Mouse (Mus musculus): Measurements from ENCODE around the gene 4930535I16Rik. TPM values are rescaled to one million over a fixed set of nuclear protein-coding genes. Genes with fewer than 3 reads are reported as not detected.

Gene 4930535I16Rik
- polyA plus RNA-seq, 1 experiment = 0.26 TPM

DNA sequence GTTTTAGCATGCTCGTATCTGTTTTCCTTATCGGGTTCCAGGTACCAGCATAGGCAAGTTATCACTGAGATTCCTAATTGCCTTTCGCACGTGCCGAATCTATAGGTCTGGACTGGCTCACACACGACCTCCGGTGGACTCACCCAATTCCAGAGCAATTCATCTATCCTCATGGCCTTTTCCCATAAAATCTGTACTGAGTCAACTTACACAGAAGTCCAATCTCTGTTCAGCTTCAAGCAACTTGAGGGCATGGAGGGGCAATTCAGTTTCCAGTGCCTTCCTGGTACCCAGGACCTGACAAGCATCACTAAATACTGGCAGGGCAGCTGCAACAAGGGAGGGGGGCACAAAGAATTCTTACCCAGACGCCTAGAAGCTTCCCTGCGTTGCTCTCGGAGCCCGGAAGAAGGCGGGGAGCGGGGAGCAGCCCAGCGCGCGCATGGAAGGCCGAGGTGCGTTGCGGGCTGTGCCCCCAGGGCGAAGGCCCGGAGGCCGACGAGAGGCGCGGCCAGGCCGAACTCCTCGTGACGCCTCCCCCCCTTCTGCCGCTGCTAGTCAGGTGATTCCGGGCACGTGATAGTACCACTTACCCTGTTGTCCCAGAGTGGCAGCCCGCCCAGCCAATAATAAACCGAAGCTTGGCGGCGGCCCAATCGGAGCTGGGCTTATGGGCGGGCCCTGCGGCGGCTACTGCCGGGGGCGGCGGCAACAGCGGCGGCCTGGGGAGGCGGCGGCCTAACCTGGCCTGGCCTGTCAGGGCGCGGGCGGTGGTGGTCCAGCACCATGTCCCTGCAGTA is 874 bp downstream of the 4930535I16Rik start, which contains the start of gene Rragc:
TSS of gene Rragc (plus strand) at position 699 of the 800 bp plus-strand sequence.
- peaks cover 7% of the 10 kb centered on the region; the same call in 1 of the 2 replicates for H3K4me1 ChIP-seq (replicated peaks; ENCODE audit: control insufficient read depth, insufficient read depth, low read length)
- peak; percentile 100 for DNase-seq
- H3K27me3 ChIP-seq (ENCODE audit: control insufficient read depth, insufficient read depth, low read length) = no peaks in the 10 kb centered on the region
- no peak within 1 kb of the TSS for H3K27ac ChIP-seq (ENCODE audit: control insufficient read depth, insufficient read depth, low read length)
- 1% methylated on average over 49 of the region's 49 CpGs for WGBS
- peaks cover 12% of the 10 kb centered on the region for H3K36me3 ChIP-seq (ENCODE audit: control insufficient read depth, insufficient read depth, low read length)
- TF ChIP-seq POLR2A (IDR thresholded peaks at IDR 0.05; ENCODE audit: control insufficient read depth, extremely low read depth, insufficient read depth, low read length, poor library complexity) (peak; percentile 57; the same call in 1 of the 2 replicates), CTCF (IDR thresholded peaks at IDR 0.05; ENCODE audit: borderline replicate concordance, control insufficient read depth, extremely low read depth, insufficient read depth, low read length, poor library complexity) (no peak)
- peak within 1 kb of the TSS; percentile 90 for H3K4me3 ChIP-seq (ENCODE audit: control insufficient read depth, insufficient read depth, low read length)

DNA sequence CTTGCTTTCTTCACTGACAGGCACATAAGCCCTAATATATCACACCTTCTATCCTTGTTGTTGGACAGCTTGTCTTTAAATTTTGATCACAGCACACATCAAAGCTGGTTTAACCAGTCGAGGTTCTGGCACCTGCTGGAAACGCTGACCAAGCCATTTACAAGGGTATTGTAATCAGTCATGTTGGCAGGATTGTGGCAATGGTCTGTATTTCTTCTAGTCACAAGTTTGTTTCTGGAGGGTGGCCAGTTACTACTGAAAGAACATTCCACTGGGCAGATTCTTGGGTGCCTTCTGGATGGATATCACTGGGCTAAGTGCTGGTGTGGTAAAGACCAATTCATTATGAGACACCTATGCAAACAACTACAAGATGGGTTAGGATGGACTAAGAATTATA is 5.4 kb downstream of the 4930535I16Rik start:
- H3K4me1 ChIP-seq (replicated peaks; ENCODE audit: control insufficient read depth, insufficient read depth, low read length) = peaks cover 3% of the 10 kb centered on the region; the same call in 1 of the 2 replicates
- TF ChIP-seq CTCF (IDR thresholded peaks at IDR 0.05; ENCODE audit: borderline replicate concordance, control insufficient read depth, extremely low read depth, insufficient read depth, low read length, poor library complexity) (no peak), POLR2A (IDR thresholded peaks at IDR 0.05; ENCODE audit: control insufficient read depth, extremely low read depth, insufficient read depth, low read length, poor library complexity) (no peak)
- H3K4me3 ChIP-seq (ENCODE audit: control insufficient read depth, insufficient read depth, low read length) = no peak overlapping the region
- WGBS = 80% methylated on average over 2 of the region's 2 CpGs
- DNase-seq = no peak
- 0 out of 2 replicates have a peak, but pooled peaks cover 3% of the 10 kb centered on the region for H3K36me3 ChIP-seq (ENCODE audit: control insufficient read depth, insufficient read depth, low read length)
- H3K27ac ChIP-seq (ENCODE audit: control insufficient read depth, insufficient read depth, low read length) = no peak overlapping the region
- no peaks in the 10 kb centered on the region for H3K27me3 ChIP-seq (ENCODE audit: control insufficient read depth, insufficient read depth, low read length)

DNA sequence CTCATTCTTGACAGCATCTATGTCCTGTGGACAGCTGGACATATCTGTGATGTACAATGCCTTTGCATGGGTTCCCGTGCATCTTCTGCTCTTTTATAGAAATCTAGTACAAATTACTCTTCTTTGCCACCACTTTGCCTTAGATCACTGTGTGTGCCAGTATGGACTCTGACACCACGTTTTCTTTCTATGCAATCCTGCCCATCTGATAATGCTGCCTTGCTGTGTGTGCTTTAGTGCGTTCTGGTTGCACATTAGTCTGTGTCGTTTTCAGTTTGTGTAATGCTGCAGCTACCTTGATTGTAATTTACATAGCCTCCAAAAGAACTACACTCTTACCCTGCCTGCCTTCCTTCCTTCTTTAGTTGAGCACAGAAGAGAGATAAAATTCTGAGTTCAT is 6.3 kb downstream of the 4930535I16Rik start:
- no peak for DNase-seq
- TF ChIP-seq CTCF (IDR thresholded peaks at IDR 0.05; ENCODE audit: borderline replicate concordance, control insufficient read depth, extremely low read depth, insufficient read depth, low read length, poor library complexity) (no peak), POLR2A (IDR thresholded peaks at IDR 0.05; ENCODE audit: control insufficient read depth, extremely low read depth, insufficient read depth, low read length, poor library complexity) (no peak)
- 93% methylated on average over 4 of the region's 4 CpGs for WGBS
- Histone ChIP-seq H3K4me1 (replicated peaks; ENCODE audit: control insufficient read depth, insufficient read depth, low read length) (no peaks in the 10 kb centered on the region), H3K27ac (ENCODE audit: control insufficient read depth, insufficient read depth, low read length) (no peak overlapping the region), H3K4me3 (ENCODE audit: control insufficient read depth, insufficient read depth, low read length) (no peak overlapping the region), H3K27me3 (ENCODE audit: control insufficient read depth, insufficient read depth, low read length) (no peaks in the 10 kb centered on the region), H3K36me3 (ENCODE audit: control insufficient read depth, insufficient read depth, low read length) (0 out of 2 replicates have a peak, but pooled peaks cover 3% of the 10 kb centered on the region)

DNA sequence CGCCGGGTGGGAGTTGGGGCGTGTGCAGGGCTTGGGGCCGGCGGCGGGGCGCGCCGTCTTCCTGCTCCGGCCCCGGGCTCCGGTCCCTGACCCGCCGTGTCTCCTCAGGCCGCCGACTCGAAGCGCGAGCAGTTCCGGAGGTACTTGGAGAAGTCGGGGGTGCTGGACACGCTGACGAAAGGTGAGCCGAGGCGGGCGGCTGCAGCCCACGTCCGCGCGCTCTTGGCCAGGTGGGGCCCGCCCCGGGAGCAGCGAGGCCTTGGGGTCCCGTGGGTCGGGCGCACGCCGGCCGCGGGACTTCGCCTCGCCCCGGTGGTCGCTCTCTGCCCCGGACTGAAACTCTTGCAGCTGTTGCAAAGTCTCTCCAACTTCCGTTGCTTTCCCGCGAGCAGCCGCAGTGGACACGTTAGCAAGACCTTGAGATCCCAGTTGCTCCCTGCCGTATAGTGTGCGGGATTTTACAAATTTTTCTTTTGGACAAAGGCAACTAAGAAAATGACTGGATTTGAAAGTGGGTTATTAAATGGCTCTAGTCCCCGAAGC is 12.6 kb downstream of the 4930535I16Rik start:
- Histone ChIP-seq H3K27me3 (ENCODE audit: control insufficient read depth, insufficient read depth, low read length) (no peaks in the 10 kb centered on the region), H3K4me3 (ENCODE audit: control insufficient read depth, insufficient read depth, low read length) (peak overlapping the region; percentile 72), H3K4me1 (replicated peaks; ENCODE audit: control insufficient read depth, insufficient read depth, low read length) (no peaks in the 10 kb centered on the region), H3K36me3 (ENCODE audit: control insufficient read depth, insufficient read depth, low read length) (0 out of 2 replicates have a peak, but pooled peaks cover 3% of the 10 kb centered on the region), H3K27ac (ENCODE audit: control insufficient read depth, insufficient read depth, low read length) (no peak overlapping the region)
- TF ChIP-seq CTCF (IDR thresholded peaks at IDR 0.05; ENCODE audit: borderline replicate concordance, control insufficient read depth, extremely low read depth, insufficient read depth, low read length, poor library complexity) (no peak; the same call in none of the 2 replicates), POLR2A (IDR thresholded peaks at IDR 0.05; ENCODE audit: control insufficient read depth, extremely low read depth, insufficient read depth, low read length, poor library complexity) (no peak)
- under 1% methylated on average over 52 of the region's 53 CpGs for WGBS
- DNase-seq = no peak

DNA sequence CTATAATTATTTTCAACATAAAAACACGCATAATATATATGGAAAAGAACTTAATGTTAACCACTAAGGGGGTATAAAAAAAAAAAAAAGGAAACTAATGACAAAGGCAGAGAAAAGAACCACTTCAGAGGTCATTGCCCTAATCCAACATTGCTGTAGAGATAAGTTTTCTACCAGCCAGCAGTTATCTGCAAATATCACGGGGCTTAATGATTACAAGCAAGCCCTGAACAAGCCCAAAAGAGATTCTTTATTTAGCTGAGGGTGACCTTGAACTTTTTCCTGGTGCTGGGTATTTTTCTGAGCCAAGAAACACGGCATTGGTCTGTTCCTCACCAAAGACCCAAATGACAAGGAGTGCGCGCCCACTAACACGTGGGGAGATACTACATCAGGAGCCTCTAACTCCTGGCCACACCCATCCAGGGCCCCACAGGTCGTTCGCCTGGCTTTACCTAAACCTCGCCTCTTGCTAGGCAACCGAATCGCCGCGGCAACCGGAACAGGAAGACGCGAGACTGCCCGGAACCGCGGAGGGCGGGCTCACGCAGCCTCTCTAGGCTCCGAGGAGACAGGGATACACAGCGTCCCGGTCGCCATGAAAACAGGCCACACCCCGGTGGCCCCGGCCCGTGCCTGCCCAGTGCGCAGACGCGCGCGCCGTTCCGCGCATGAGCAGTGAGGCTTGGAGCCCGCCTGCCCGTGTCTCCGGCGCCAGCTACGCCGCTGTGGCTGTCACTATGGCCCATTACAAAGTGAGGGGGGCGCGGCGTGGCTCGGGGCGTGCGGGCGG is 13.3 kb downstream of the 4930535I16Rik start, which contains the start of gene Mycbp:
TSS of gene Mycbp (plus strand) at position 500 of the 793 bp plus-strand sequence.
- no peak within 1 kb of the TSS for H3K27ac ChIP-seq (ENCODE audit: control insufficient read depth, insufficient read depth, low read length)
- WGBS = 2% methylated on average over 49 of the region's 49 CpGs
- H3K36me3 ChIP-seq (ENCODE audit: control insufficient read depth, insufficient read depth, low read length) = no peaks in the 10 kb centered on the region
- peak; percentile 100 for DNase-seq
- H3K27me3 ChIP-seq (ENCODE audit: control insufficient read depth, insufficient read depth, low read length) = no peaks in the 10 kb centered on the region
- no peaks in the 10 kb centered on the region for H3K4me1 ChIP-seq (replicated peaks; ENCODE audit: control insufficient read depth, insufficient read depth, low read length)
- peak within 1 kb of the TSS; percentile 72 for H3K4me3 ChIP-seq (ENCODE audit: control insufficient read depth, insufficient read depth, low read length)
- TF ChIP-seq POLR2A (IDR thresholded peaks at IDR 0.05; ENCODE audit: control insufficient read depth, extremely low read depth, insufficient read depth, low read length, poor library complexity) (peak; percentile 42; the same call in 1 of the 2 replicates), CTCF (IDR thresholded peaks at IDR 0.05; ENCODE audit: borderline replicate concordance, control insufficient read depth, extremely low read depth, insufficient read depth, low read length, poor library complexity) (peak; percentile 33)

DNA sequence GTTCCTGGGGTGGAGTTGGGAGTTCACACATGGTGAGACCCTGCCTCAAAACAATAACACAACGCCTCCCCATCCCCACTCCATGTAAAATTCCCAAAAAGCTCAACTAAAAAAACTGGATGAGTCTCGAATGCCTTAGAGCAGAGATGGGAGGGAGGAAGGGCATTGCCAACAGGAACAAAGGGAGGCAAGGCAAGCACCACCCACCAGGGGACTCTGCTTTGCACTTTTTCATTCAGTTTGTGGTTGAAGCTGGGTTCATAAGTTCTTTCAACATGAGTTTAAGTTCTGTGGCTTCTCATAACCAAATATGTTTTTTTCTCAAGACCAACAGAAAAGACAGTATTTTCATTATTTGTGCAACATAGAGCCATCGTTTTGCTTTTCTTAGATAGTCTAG is 14.4 kb downstream of the 4930535I16Rik start:
- 56% methylated on average over 3 of the region's 3 CpGs for WGBS
- Histone ChIP-seq H3K4me3 (ENCODE audit: control insufficient read depth, insufficient read depth, low read length) (no peak overlapping the region), H3K27me3 (ENCODE audit: control insufficient read depth, insufficient read depth, low read length) (no peaks in the 10 kb centered on the region), H3K27ac (ENCODE audit: control insufficient read depth, insufficient read depth, low read length) (no peak overlapping the region), H3K36me3 (ENCODE audit: control insufficient read depth, insufficient read depth, low read length) (no peaks in the 10 kb centered on the region), H3K4me1 (replicated peaks; ENCODE audit: control insufficient read depth, insufficient read depth, low read length) (no peaks in the 10 kb centered on the region)
- no peak for DNase-seq
- no peak for TF ChIP-seq CTCF (IDR thresholded peaks at IDR 0.05; ENCODE audit: borderline replicate concordance, control insufficient read depth, extremely low read depth, insufficient read depth, low read length, poor library complexity)
- no peak for TF ChIP-seq POLR2A (IDR thresholded peaks at IDR 0.05; ENCODE audit: control insufficient read depth, extremely low read depth, insufficient read depth, low read length, poor library complexity)
